Mouse (Mus musculus) hindbrain, embryonic 14.5 days (tissue): ENCODE measurements around the gene Pfkm. TPM values are rescaled to one million over a fixed set of nuclear protein-coding genes. Genes with fewer than 3 reads are reported as not detected.
A peak's percentile ranks its signal among the peaks of the same experiment; 100 is the strongest.

Source experiments
- ATAC-seq: fragments of 200-750 bp; cut with Nextera tagmentation; 2 replicates; pipeline ENCODE4 v1.8.0; 2017; ENCODE audit warnings: moderate number of reproducible peaks, mild to moderate bottlenecking, moderate TSS enrichment, moderate library complexity; ENCODE audit not compliant: low FRiP score
- DNase-seq: peaks from one replicate; pipeline ENCODE4 v3.0.0-alpha.2; 2015; ENCODE audit warnings: low spot score
- H3K27ac ChIP-seq: fragments of 300-500 bp; sonication (generic); 2 replicates; pipeline ENCODE4 v1.5.1; 2014; ENCODE audit warnings: mild to moderate bottlenecking, moderate library complexity
- H3K27me3 ChIP-seq: fragments of 300-500 bp; sonication (generic); 2 replicates; pipeline ENCODE4 v1.6.1; 2014; ENCODE audit warnings: mild to moderate bottlenecking, low read length, mixed read lengths; ENCODE audit not compliant: control insufficient read depth, insufficient read depth
- H3K36me3 ChIP-seq: fragments of 300-500 bp; sonication (generic); replicated peaks from 2 replicates; pipeline ENCODE4 v1.6.1; 2014; ENCODE audit not compliant: control insufficient read depth, insufficient read depth
- H3K4me1 ChIP-seq: fragments of 300-500 bp; sonication (generic); replicated peaks from 2 replicates; pipeline ENCODE4 v1.6.1; 2014; ENCODE audit warnings: antibody characterized with exemption, low read length, mixed read lengths; ENCODE audit not compliant: control insufficient read depth, insufficient read depth
- H3K4me2 ChIP-seq: fragments of 300-500 bp; sonication (generic); replicated peaks from 2 replicates; pipeline ENCODE4 v1.6.1; 2014; ENCODE audit warnings: mild to moderate bottlenecking, moderate library complexity
- H3K4me3 ChIP-seq: fragments of 300-500 bp; sonication (generic); replicated peaks from 2 replicates; pipeline ENCODE4 v1.5.1; 2014; ENCODE audit warnings: mild to moderate bottlenecking, low read length
- H3K9ac ChIP-seq: fragments of 300-500 bp; sonication (generic); 2 replicates; pipeline ENCODE4 v1.6.1; 2014
- H3K9me3 ChIP-seq: fragments of 300-500 bp; sonication (generic); 2 replicates; pipeline ENCODE4 v1.6.1; 2016; ENCODE audit warnings: low read length; ENCODE audit not compliant: control insufficient read depth
- WGBS: fragments of 180-500 bp; shearing (Covaris S2); extraction: QIAGEN DNeasy Blood & Tissue Kit; methylation state at CpG from one replicate; pipeline ENCODE4 v1.1.7; 2014; 5-methylcytosine and 5-hydroxymethylcytosine counted together
- polyA plus RNA-seq: library from polyadenylated mRNA; unstranded; fragments of >200 nt; fragmentation: Nextera tagmentation; extraction: Ambion mirVana; gene quantifications from 2 replicates; pipeline ENCODE4 v1.2.1, GENCODE M21; 2014

Gene Pfkm
- polyA plus RNA-seq, 1 experiment from 2014 or later, result 77.6 TPM

DNA sequence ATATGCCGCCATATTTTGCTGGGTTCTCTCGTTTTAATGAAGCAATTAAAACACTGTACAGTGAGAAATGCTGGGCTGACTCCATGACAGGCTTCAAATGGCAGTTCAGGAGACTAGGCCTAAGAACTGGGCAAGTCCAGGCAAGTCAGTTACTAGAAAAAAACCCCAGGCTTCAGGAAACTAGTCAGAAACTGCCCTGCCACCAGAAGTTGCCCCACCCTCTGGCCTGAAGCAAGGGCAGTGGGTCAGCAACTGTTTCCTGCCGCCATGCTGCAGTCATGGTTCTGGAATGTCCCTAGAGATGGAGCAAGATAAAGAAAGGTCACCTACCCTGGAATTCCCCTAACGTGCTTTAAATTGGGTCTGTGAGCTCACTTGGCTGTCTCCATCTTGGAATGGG, 63.6 kb downstream of the Pfkm start:
- no peak for ATAC-seq
- no peak for DNase-seq
- H3K27ac ChIP-seq, result no peak overlapping the region
- no peak overlapping the region for H3K9ac ChIP-seq
- no peaks in the 10 kb centered on the region for H3K9me3 ChIP-seq
- no peaks in the 10 kb centered on the region for H3K36me3 ChIP-seq
- no peaks in the 10 kb centered on the region for H3K27me3 ChIP-seq
- 79% methylated on average over 4 of the region's 4 CpGs for WGBS
- H3K4me2 ChIP-seq, result no peak overlapping the region
- no peaks in the 10 kb centered on the region for H3K4me1 ChIP-seq
- H3K4me3 ChIP-seq, result no peak overlapping the region

DNA sequence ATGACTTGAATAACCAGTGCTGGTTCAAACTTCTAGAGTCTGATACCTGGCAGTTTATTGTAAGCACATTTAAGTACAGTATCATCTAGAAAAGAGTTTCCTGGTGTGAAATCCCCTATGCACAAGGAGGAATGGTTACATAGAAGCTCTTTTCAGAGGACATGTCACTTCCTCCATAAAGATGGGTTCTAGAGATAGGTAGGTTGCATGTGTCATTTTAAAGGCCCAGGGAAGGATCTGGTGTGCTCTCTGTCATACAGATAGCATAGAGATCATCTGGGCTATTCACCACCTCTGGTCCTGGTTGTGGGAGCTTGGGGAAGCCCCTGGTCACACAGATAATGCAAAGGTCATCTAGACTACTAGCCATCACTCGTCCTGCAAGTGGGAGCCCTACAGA, 64.9 kb downstream of the Pfkm start:
- Histone ChIP-seq H3K9me3 (no peaks in the 10 kb centered on the region), H3K4me2 (no peak overlapping the region), H3K27ac (no peak overlapping the region), H3K4me1 (no peaks in the 10 kb centered on the region), H3K9ac (no peak overlapping the region), H3K36me3 (no peaks in the 10 kb centered on the region), H3K4me3 (no peak overlapping the region), H3K27me3 (no peaks in the 10 kb centered on the region)
- ATAC-seq (no peak), DNase-seq (no peak)
- 86% methylated on average over 1 of the region's 1 CpGs for WGBS

DNA sequence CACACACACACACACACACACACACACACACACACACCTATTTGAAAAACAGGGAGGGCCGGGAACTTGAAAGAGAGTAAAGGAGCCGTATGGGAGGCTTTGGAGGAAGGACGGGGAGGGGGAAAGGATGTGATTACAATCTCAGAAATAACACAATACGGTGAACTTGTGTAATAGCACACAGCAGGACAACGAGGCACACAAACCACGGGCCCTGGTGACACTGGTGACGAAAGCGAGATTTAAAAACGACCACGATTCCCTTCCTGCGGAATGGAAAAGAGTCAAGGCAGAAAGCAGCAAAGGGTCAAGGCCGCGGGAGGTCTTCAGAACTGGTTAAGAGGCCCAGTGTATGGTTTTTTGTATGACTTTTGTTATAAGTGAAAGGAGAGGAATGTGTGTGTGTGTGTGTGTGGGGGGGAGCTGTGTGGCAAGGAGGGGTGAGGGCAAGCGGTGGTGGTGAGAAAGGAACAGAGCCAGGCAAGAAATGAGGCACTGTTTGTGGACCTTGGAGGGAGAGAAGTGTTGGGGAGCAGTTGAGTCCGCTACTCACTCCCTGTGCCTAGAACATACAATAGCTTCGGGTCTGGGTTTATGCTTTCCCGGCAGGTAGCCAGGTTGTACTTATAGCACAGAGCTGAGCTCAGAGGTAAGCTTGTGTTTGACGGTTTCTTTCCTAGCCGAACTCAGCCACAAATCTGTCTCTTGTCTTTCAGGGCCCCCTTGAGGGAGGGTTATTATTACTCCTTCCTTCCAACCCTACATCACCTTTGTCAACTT, 68.8 kb downstream of the Pfkm start:
- H3K4me3 ChIP-seq, result no peak overlapping the region
- no peak overlapping the region for H3K4me2 ChIP-seq
- H3K4me1 ChIP-seq, result no peaks in the 10 kb centered on the region
- DNase-seq (no peak), ATAC-seq (no peak)
- no peaks in the 10 kb centered on the region for H3K9me3 ChIP-seq
- WGBS, result 47% methylated on average over 19 of the region's 19 CpGs
- no peaks in the 10 kb centered on the region for H3K36me3 ChIP-seq
- H3K9ac ChIP-seq, result no peak overlapping the region
- H3K27ac ChIP-seq, result no peak overlapping the region
- H3K27me3 ChIP-seq, result no peaks in the 10 kb centered on the region

DNA sequence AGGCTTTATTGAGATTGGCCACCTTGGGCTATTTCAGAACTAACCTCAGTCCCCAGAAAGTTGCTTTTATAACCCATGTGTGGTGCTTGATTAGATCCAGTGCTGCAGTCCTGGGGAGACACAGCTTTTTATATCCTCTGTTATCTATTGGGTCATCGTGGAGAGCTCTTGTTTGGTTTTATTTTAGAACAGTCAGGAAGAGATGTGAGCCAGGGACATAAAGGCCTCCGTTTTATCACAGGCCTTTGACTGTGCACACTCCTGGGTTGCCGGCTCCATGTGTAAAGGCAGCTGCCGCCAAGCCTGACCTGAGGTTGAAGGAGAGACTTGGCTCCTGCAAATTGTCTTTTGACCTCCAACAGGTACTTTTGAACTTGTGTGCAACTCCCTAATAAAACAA, 70.2 kb downstream of the Pfkm start:
- Histone ChIP-seq H3K9me3 (no peaks in the 10 kb centered on the region), H3K27ac (no peak overlapping the region), H3K27me3 (no peaks in the 10 kb centered on the region), H3K4me2 (no peak overlapping the region), H3K4me3 (no peak overlapping the region), H3K36me3 (no peaks in the 10 kb centered on the region), H3K9ac (no peak overlapping the region), H3K4me1 (peaks cover 7% of the 10 kb centered on the region)
- ATAC-seq (no peak), DNase-seq (no peak)
- 83% methylated on average over 4 of the region's 4 CpGs for WGBS

DNA sequence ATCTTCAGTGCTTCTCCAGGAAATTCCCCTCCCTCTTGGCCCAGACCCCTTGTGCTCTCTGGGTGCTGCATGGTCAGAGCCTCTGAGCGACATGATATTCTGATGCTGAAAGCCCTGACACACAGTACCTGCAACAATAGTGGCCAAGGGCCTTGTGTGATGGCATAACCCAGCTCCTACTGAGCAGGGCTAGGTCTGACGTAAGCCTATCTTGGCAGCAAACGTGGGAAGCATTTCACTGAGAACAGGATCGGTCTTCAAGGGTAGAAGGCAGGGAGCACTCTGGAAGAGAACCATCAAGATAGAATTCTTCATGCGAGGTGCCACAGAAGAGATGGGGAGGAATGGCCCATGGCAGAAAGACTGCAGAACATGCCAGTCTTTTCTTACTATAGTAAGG, 73.1 kb downstream of the Pfkm start, which contains the start of gene Asb8:
Gene Asb8, minus strand, starts transcription at position 101 of the 400 bp plus-strand sequence.
- no peaks in the 10 kb centered on the region for H3K9me3 ChIP-seq
- H3K4me1 ChIP-seq, result peaks cover 27% of the 10 kb centered on the region
- DNase-seq (no peak), ATAC-seq (no peak)
- peak within 1 kb of the TSS; percentile 67; the same call in 1 of the 2 replicates for H3K4me2 ChIP-seq
- no peaks in the 10 kb centered on the region for H3K36me3 ChIP-seq
- H3K27ac ChIP-seq, result no peak within 1 kb of the TSS
- no peak within 1 kb of the TSS; the same call in 1 of the 2 replicates for H3K4me3 ChIP-seq
- 84% methylated on average over 5 of the region's 5 CpGs for WGBS
- no peak within 1 kb of the TSS for H3K9ac ChIP-seq
- peaks cover 9% of the 10 kb centered on the region; the same call in 1 of the 2 replicates for H3K27me3 ChIP-seq

DNA sequence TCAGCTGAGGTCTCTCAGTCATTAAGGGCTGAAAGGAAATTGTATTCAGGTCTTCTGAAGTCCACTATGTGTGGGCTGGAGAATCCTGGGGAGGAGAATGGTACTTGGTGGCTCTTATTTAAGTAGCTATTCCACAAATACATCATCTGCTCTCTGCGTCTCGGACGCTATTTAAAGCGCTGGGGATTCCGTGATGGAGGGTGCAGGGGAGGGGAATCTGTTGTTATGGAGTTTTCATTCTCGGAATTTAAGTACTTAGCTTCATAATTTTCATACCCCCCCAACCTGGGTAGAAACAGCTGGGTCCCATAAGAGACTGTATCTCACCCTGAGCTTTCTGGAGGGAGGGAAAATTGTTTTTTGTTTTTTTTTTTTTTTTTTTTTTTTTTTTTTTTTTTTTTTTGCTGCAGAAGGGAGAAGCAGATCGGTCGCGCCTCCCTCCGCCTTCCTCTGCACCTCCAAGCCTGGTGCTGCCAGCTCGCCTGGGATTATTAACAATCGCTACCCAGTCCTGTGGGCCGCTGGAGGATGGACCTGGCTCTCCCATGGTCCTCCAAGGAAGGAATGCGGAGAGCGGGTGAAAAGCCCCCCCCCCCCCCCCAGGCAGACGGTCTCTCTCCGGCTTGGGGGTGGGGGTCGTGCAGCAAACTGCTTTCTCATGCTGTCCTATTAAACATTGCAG, 74.7 kb downstream of the Pfkm start, which contains the start of gene Ccdc184:
Gene Ccdc184, plus strand, starts transcription at position 196 of the 682 bp plus-strand sequence.
- Histone ChIP-seq H3K4me2 (peak within 1 kb of the TSS; percentile 67), H3K9ac (peak within 1 kb of the TSS; percentile 62), H3K4me3 (peak within 1 kb of the TSS; percentile 50), H3K27me3 (peaks cover 9% of the 10 kb centered on the region; the same call in 1 of the 2 replicates), H3K4me1 (peaks cover 28% of the 10 kb centered on the region), H3K9me3 (no peaks in the 10 kb centered on the region), H3K27ac (peak within 1 kb of the TSS; percentile 96), H3K36me3 (no peaks in the 10 kb centered on the region)
- WGBS, result 2% methylated on average over 18 of the region's 18 CpGs
- DNase-seq, result peak; percentile 41
- peak; percentile 73 for ATAC-seq

DNA sequence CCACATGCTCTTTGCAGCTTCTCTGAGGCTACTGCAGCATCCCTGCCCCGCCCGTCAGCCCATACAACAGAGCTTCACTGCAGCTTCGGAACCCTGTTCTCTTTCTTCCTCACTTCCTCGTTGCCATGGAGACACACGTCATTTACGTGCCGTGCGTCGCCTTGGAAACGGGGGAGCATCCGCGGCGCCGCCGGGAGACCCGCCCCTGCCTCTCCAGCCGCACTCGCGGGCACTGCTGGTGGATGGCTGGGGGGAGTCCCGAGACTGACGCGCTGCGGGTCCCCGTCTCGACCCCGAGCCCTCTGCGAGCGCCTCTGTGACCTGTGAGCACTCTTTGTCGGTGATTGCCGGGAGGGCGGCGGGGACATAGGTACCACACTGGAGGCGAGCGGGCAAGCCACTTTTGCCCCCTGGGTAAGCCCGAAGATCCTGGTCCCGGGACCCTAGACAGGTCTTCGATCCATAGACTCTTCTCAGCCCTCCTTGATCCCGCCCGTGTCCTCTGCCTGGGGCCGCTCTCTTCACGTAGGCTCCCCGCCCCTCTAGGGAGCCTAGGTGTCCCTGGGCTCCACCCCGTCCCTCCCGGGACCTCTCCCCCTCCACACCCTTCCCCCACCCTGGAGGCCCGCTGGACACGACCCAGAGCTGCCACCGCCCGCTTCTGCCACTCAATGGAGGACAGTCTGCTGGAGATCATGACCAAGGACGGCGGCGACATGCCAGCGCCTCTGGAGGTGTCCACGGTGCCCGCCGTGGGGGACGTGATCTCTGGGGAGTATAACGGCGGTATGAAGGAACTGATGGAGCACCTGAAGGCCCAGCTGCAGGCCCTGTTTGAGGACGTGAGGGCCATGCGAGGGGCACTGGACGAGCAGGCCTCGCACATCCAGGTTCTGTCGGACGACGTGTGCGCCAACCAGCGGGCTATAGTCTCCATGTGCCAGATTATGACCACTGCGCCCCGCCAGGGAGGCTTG, 75.5 kb downstream of the Pfkm start:
- H3K27ac ChIP-seq, result peak overlapping the region; percentile 96
- peak overlapping the region; percentile 50 for H3K4me3 ChIP-seq
- peaks cover 9% of the 10 kb centered on the region; the same call in 1 of the 2 replicates for H3K27me3 ChIP-seq
- WGBS, result under 1% methylated on average over 69 of the region's 69 CpGs
- H3K4me2 ChIP-seq, result peak overlapping the region; percentile 67
- H3K9me3 ChIP-seq, result no peaks in the 10 kb centered on the region
- no peaks in the 10 kb centered on the region for H3K36me3 ChIP-seq
- peak overlapping the region; percentile 62 for H3K9ac ChIP-seq
- peak; percentile 94 for ATAC-seq
- H3K4me1 ChIP-seq, result peaks cover 28% of the 10 kb centered on the region
- peak; percentile 97 for DNase-seq

DNA sequence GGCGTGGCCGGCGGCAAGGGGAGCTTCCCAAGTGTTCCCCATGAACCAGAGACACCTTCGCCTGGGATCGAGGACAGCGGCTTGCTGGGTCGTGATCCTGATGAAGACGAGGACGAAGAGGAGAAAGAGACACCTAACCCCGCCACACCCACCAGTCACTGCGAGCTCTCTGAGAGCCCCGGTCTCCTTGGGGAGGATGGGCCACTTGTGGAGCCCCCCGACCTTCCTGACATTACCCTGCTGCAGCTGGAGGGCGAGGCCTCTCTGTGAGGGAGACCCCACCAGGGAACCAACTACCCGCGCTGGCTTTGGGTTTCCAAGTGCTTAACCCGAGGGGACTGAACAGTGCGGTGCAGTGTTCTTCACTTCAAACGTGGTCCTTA, 76.2 kb downstream of the Pfkm start:
- peak overlapping the region; percentile 50 for H3K4me3 ChIP-seq
- DNase-seq (no peak), ATAC-seq (no peak)
- WGBS, result 5% methylated on average over 19 of the region's 19 CpGs
- H3K4me1 ChIP-seq, result peaks cover 28% of the 10 kb centered on the region
- no peaks in the 10 kb centered on the region for H3K9me3 ChIP-seq
- no peaks in the 10 kb centered on the region for H3K36me3 ChIP-seq
- peaks cover 9% of the 10 kb centered on the region; the same call in 1 of the 2 replicates for H3K27me3 ChIP-seq
- H3K4me2 ChIP-seq, result peak overlapping the region; percentile 67
- H3K27ac ChIP-seq, result no peak overlapping the region
- H3K9ac ChIP-seq, result peak overlapping the region; percentile 62
